Mouse (Mus musculus): ENCODE data around the gene Cpb2. TPM values are rescaled to one million over a fixed set of nuclear protein-coding genes. Genes with fewer than 3 reads are reported as not detected.
A peak's percentile ranks its signal among the peaks of the same experiment; 100 is the strongest.

Cpb2 gene
- polyA plus RNA-seq, 1 experiment from 2014 or later = 50.0 TPM

DNA sequence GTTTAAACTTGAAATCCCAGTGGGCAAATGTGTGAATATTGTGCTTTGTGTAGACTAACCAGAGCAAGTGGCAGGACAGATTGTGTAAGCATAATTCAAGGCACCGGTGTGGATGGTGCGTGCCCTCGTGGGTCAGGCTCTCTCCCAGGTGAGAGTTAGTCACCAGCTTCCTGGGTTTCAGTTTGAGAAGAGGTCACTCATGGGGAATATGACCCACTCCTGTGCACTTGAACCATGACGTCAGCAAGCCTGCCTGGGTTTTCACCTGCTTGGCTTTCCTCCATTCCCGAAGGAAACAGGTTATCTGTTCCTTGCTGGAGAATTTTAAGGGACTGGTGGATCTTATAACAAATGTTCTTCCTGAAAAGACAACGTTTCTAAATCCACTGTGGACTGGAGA lies 19.7 kb upstream of the Cpb2 start:
- Histone ChIP-seq H3K27me3 (replicated peaks) (no peaks in the 10 kb centered on the region), H3K9ac (no peak overlapping the region), H3K9me3 (replicated peaks) (no peaks in the 10 kb centered on the region), H3K4me2 (no peak overlapping the region), H3K27ac (no peak overlapping the region), H3K4me3 (no peak overlapping the region), H3K36me3 (no peaks in the 10 kb centered on the region), H3K4me1 (0 out of 2 replicates have a peak, but pooled peaks cover 7% of the 10 kb centered on the region)
- 72% methylated on average over 6 of the region's 6 CpGs for WGBS (ENCODE audit: insufficient replicate concordance)
- no peak for ATAC-seq

DNA sequence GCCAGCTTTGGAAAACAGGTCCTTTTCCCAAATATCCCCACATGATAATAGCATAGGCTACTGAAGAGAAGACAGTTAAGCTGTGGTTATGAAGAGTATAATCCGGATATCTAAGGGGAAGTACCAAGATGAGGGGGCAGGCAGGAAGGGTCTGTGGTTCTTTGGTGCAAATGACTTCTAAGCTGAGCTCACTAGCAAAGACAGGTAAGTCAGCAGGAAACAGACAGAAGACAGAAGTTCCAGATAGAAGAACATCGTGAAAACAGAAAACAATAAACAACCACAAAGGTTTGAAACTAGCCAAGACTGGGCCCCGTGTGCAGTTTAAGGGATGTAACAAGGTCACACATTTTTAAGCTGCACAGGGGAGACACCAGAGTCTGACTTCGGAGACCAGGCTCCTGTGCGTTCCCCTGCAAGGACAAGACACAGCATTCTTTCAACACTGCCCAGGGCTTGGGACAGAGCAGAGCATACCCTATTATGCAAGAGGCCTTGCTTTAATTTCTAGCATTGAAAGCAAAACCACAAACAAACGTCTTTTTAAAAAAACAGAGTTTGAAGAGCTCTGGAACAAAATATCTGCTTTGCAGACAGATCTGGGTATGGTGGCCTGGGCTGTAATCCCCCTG lies 14.5 kb upstream of the Cpb2 start:
- H3K27me3 ChIP-seq (replicated peaks) = no peaks in the 10 kb centered on the region
- no peak overlapping the region for H3K27ac ChIP-seq
- H3K36me3 ChIP-seq = no peaks in the 10 kb centered on the region
- WGBS (ENCODE audit: insufficient replicate concordance) = 33% methylated on average over 6 of the region's 6 CpGs
- no peak overlapping the region for H3K4me3 ChIP-seq
- H3K4me1 ChIP-seq = no peaks in the 10 kb centered on the region
- no peaks in the 10 kb centered on the region for H3K9me3 ChIP-seq (replicated peaks)
- no peak for ATAC-seq
- no peak overlapping the region for H3K4me2 ChIP-seq
- H3K9ac ChIP-seq = no peak overlapping the region

DNA sequence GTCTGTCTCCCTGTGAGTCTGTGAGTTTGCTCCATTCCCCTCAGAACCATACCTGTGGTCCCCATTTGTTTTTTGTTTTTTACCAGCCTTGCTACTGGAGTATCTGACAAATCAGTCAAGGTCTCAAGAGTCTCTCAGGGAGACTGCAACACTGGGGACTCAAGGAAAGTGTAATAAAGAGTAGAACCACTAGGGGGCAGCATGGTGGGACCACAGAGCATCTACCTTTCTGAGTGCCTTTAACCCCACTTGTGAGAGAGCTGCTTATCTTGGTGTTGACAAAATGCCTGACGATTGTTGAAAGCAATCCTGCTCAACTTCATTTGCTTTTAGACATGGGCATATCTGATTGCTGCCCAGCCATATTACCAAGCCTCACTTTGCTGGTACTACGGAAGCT lies 12.3 kb upstream of the Cpb2 start:
- H3K4me1 ChIP-seq = no peaks in the 10 kb centered on the region
- WGBS (ENCODE audit: insufficient replicate concordance) = 48% methylated on average over 2 of the region's 2 CpGs
- no peak overlapping the region for H3K27ac ChIP-seq
- H3K27me3 ChIP-seq (replicated peaks) = no peaks in the 10 kb centered on the region
- peak; percentile 60 for ATAC-seq
- no peaks in the 10 kb centered on the region for H3K9me3 ChIP-seq (replicated peaks)
- no peak overlapping the region for H3K4me3 ChIP-seq
- H3K4me2 ChIP-seq = no peak overlapping the region
- H3K36me3 ChIP-seq = no peaks in the 10 kb centered on the region
- no peak overlapping the region for H3K9ac ChIP-seq

DNA sequence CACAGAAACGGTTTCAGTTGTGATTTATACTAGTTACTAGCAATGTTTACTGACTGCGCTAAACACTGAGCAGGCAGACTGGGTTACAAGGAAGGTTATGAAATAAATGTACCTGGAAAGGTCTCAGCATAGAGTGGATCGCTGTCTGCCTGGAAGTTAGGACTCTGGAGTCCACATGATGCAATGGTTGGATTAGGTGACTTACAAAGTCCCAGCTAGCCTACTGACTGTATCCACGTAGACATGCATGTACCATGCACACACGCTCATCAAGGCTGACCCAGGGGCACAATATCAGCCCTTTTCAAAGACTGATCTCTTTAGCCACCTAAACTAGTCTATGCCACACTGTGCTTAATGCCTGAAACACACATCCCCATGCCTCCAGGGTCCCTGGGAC lies 9.0 kb upstream of the Cpb2 start:
- Histone ChIP-seq H3K4me1 (peaks cover 4% of the 10 kb centered on the region), H3K9me3 (replicated peaks) (no peaks in the 10 kb centered on the region), H3K27ac (no peak overlapping the region), H3K27me3 (replicated peaks) (no peaks in the 10 kb centered on the region), H3K36me3 (no peaks in the 10 kb centered on the region), H3K9ac (no peak overlapping the region), H3K4me3 (no peak overlapping the region), H3K4me2 (no peak overlapping the region)
- no peak for ATAC-seq
- WGBS (ENCODE audit: insufficient replicate concordance) = 72% methylated on average over 5 of the region's 5 CpGs

DNA sequence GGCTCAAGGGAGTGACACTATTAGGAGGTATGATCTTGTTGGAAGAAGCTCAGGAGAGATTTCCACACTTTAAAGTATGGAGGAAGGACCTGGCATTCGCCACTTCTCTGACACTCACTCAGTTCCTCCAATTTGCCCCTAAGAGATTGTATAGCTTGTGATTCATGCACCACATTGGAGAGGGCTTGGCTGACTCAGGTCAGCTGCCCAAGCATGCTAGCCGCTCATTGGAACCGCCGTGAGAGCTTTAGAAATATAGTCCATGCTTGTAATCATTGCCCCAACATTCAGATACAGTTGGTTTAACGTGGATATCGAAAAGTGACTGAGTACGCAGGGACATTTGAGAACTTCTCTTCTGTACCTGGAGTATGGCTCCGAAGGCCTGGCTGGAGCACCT lies 6.5 kb upstream of the Cpb2 start:
- WGBS (ENCODE audit: insufficient replicate concordance) = 80% methylated on average over 8 of the region's 8 CpGs
- no peaks in the 10 kb centered on the region for H3K27me3 ChIP-seq (replicated peaks)
- H3K9ac ChIP-seq = no peak overlapping the region
- no peak overlapping the region for H3K4me2 ChIP-seq
- H3K27ac ChIP-seq = no peak overlapping the region
- H3K4me3 ChIP-seq = no peak overlapping the region
- no peak for ATAC-seq
- no peaks in the 10 kb centered on the region for H3K9me3 ChIP-seq (replicated peaks)
- no peaks in the 10 kb centered on the region for H3K36me3 ChIP-seq
- peaks cover 13% of the 10 kb centered on the region for H3K4me1 ChIP-seq

DNA sequence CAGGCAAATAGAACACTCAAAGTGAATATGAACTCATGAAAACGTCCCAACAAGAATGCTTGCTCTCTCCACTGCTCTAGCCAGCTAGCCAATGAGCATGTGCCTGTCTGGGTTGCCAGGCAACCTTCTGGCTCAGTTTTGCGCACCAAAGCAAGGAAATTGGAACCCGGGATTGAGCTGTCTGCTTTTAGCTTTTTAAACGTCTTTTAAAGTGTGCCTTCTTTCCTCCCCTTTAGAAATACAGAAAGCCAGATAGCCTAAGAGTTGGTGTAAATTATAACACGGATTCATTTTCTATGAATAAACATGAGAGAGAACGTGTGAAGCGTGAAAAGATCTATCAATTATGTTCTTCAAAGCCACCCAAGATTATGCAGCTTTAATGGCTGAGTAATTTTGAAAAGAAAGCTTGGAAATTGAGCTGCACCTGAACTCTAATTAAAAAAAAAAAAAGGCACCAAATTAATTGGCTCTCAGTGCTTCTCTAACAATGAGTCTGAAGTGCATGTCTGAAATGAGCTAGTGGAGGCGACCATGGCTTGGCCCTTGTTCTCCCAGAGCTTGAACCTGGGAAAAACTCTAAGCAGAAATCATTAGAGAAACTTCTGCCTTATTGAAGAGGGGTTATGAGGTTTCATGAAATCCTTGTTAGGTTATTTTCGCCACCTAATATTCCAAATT lies 6.0 kb upstream of the Cpb2 start:
- Histone ChIP-seq H3K27ac (no peak overlapping the region), H3K27me3 (replicated peaks) (no peaks in the 10 kb centered on the region), H3K9ac (no peak overlapping the region), H3K4me1 (peaks cover 13% of the 10 kb centered on the region), H3K36me3 (no peaks in the 10 kb centered on the region), H3K4me3 (no peak overlapping the region), H3K9me3 (replicated peaks) (no peaks in the 10 kb centered on the region), H3K4me2 (no peak overlapping the region)
- ATAC-seq = no peak
- 60% methylated on average over 9 of the region's 9 CpGs for WGBS (ENCODE audit: insufficient replicate concordance)

DNA sequence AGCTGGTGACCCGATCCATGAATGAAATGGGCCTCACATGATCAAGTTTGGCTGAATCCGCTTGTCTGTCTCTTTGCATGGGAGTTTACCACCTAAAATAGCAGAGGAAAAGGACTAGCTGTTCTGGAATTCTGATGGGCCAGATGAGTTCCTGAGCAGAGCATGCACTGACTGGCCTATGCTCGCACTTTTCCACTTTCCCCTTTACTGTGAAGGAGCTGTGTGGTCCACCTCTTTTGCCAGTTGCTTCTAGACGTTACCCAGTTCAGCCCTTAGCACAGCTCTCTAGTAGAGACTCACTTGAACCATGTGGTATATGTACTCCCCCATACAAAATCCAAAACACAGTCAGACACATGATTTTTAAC lies 5.5 kb upstream of the Cpb2 start:
- H3K27me3 ChIP-seq (replicated peaks) = no peaks in the 10 kb centered on the region
- no peaks in the 10 kb centered on the region for H3K36me3 ChIP-seq
- no peak overlapping the region for H3K9ac ChIP-seq

DNA sequence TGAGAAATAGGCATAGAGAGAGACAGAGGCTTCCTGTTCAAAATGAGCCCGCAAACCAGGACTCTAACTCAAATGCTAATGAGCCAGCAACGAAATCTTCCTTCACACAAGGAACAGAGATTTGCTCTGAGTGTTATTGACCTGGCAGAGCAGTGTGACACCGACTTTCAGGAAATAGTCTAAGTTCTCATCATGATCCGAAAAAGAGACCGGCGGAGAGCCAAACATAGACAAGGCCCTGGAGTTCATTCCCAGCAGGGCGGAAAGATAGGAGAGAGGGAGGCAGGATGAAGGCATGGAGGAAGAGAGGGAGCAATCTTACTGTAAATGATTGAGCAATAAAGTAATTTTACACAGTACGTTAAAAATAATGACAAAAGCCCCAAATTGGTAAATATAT lies 5.0 kb upstream of the Cpb2 start:
- 77% methylated on average over 8 of the region's 8 CpGs for WGBS (ENCODE audit: insufficient replicate concordance)
- peaks cover 13% of the 10 kb centered on the region for H3K4me1 ChIP-seq
- no peak overlapping the region for H3K9ac ChIP-seq
- H3K36me3 ChIP-seq = no peaks in the 10 kb centered on the region
- no peaks in the 10 kb centered on the region for H3K27me3 ChIP-seq (replicated peaks)
- no peak overlapping the region for H3K4me2 ChIP-seq
- no peak overlapping the region for H3K27ac ChIP-seq
- ATAC-seq = no peak
- H3K4me3 ChIP-seq = no peak overlapping the region
- no peaks in the 10 kb centered on the region for H3K9me3 ChIP-seq (replicated peaks)

More for the DNA sequence above, 5.5 kb upstream of the Cpb2 start:
- ATAC-seq = no peak
- Histone ChIP-seq H3K9me3 (replicated peaks) (no peaks in the 10 kb centered on the region), H3K4me2 (no peak overlapping the region), H3K27ac (no peak overlapping the region), H3K4me3 (no peak overlapping the region), H3K4me1 (peaks cover 13% of the 10 kb centered on the region)
- WGBS (ENCODE audit: insufficient replicate concordance) = 69% methylated on average over 4 of the region's 4 CpGs

DNA sequence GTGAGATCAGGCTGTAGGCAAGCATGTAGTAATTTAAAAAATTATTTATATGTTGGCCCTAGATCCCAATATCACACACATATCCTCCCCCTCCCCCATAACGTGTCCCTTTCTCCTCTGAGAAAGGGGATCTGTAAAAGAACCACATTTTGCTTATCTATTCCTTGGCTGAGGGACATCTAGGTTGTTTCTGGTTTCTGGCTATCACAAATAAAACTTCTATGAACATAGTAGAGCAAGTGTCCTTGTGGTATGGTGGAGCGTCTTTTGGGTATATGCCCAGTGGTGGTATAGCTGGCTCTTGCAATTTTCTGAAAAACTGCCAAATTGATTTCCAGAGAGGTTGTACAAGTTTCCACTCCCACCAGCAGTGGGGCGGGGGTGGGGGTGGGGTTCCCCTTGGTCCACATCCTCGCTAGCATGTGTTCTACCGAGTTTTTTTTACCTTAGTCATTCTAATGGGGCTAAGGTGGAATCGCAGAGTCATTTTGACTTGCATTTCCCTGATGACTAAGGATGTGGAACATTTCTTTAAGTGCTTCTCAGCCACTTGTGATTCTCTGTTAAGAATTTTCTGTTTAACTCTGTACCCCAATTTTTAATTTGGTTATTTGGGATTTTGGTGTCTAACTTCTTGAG lies 3.9 kb upstream of the Cpb2 start:
- no peaks in the 10 kb centered on the region for H3K27me3 ChIP-seq (replicated peaks)
- H3K4me2 ChIP-seq = no peak overlapping the region; the same call in 1 of the 2 replicates
- peaks cover 13% of the 10 kb centered on the region for H3K4me1 ChIP-seq
- no peaks in the 10 kb centered on the region for H3K36me3 ChIP-seq
- H3K27ac ChIP-seq = peak overlapping the region; percentile 50
- ATAC-seq = peak; percentile 82
- no peak overlapping the region for H3K4me3 ChIP-seq
- H3K9me3 ChIP-seq (replicated peaks) = no peaks in the 10 kb centered on the region
- no peak overlapping the region for H3K9ac ChIP-seq
- WGBS (ENCODE audit: insufficient replicate concordance) = 36% methylated on average over 6 of the region's 6 CpGs

DNA sequence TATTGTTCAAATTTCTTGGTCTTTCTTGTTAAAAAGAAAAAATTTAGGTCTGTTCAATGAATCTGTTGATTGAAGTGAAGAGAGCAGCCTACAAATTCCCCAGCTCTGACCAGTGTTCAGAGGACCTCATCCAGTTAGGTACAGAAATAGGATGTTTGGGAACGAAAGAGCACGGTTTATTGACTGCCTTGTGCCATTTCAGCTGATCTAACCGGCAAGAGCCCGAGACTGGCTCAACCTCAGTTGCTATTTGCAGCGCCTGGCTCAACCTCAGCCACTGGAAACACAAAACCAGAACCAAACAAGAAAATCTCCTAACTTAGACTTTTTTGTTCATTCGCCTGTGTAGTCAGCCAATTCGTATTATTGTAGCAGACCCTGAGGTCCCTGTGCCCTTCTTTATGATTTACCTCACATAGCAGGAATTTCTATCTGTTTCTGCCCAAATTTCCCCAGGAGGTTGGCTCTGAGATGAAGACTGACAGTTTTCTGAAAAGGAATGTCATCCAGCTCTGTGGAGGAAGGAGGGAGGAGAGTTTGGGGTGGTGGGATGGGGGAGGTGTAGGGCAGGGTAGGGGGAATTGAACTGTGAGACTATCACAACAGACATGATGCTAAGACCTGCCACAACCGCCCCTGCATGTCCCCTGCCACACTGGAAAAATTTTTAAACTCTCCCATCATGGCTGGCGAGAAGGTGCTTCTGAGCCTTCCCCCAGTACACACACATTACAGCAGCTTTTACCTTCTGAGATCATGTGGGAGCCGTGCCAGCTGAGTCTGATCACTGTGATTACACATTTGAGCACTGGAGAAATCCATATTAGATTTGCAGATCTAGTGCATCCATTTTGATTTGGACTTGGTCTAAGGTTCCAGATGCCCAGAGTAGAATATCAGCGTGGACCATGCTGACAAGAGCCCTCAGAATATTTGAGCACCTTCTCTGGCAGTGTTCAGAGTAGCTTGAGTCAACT lies 4.2 kb downstream of the Cpb2 start:
- Histone ChIP-seq H3K4me3 (no peak overlapping the region), H3K36me3 (no peaks in the 10 kb centered on the region), H3K27me3 (replicated peaks) (no peaks in the 10 kb centered on the region), H3K4me1 (no peaks in the 10 kb centered on the region), H3K4me2 (no peak overlapping the region), H3K9me3 (replicated peaks) (no peaks in the 10 kb centered on the region), H3K9ac (no peak overlapping the region), H3K27ac (no peak overlapping the region)
- WGBS (ENCODE audit: insufficient replicate concordance) = 59% methylated on average over 11 of the region's 11 CpGs
- no peak for ATAC-seq

DNA sequence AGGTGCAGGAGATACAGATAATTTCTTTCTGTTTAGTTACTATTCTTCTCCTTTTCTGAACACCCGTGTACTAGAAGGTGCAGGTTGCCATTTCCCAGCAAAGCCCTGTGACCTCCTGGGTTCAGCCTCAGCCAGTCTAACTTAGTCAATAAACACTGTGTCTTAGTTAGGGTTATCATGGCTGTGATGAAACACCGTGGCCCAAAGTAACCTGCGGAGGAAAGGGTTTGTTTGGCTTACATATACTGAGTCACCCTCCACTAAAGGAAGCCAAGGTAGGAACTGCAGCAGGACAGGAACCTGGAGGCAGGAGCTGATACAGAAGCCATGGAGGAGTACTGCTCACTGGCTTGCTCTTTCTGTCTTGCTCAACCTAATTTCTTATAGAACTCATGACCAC lies 8.3 kb downstream of the Cpb2 start:
- no peaks in the 10 kb centered on the region for H3K4me1 ChIP-seq
- ATAC-seq = no peak
- 62% methylated on average over 3 of the region's 3 CpGs for WGBS (ENCODE audit: insufficient replicate concordance)
- H3K27ac ChIP-seq = no peak overlapping the region
- H3K4me3 ChIP-seq = no peak overlapping the region
- no peaks in the 10 kb centered on the region for H3K36me3 ChIP-seq
- H3K27me3 ChIP-seq (replicated peaks) = 0 out of 2 replicates have a peak, but pooled peaks cover 4% of the 10 kb centered on the region
- H3K9me3 ChIP-seq (replicated peaks) = no peaks in the 10 kb centered on the region
- no peak overlapping the region for H3K9ac ChIP-seq
- no peak overlapping the region for H3K4me2 ChIP-seq

DNA sequence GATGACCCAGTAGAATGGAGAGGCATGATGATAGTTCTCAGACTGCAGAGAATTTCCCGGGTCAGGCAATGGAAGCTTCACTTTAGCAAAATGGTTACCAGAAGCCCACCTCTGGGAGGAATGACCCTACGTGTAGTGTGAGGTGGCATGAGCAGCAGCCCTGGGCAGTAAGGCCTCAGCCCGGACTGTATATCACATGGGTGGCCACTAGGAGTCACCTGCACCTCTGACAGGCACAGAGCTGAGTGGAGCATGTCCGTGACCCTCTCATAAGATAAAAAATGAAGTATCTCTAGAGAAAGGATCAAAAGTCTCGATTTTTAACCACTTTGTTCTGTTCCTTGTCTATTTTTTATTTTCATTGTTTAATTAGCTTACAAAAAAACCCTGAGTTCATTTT lies 14.4 kb downstream of the Cpb2 start:
- no peak for ATAC-seq
- no peak overlapping the region for H3K27ac ChIP-seq
- 33% methylated on average over 5 of the region's 5 CpGs for WGBS (ENCODE audit: insufficient replicate concordance)
- no peak overlapping the region for H3K4me3 ChIP-seq
- H3K4me1 ChIP-seq = no peaks in the 10 kb centered on the region
- no peak overlapping the region for H3K9ac ChIP-seq
- no peaks in the 10 kb centered on the region for H3K36me3 ChIP-seq
- H3K9me3 ChIP-seq (replicated peaks) = no peaks in the 10 kb centered on the region
- no peak overlapping the region for H3K4me2 ChIP-seq
- H3K27me3 ChIP-seq (replicated peaks) = 0 out of 2 replicates have a peak, but pooled peaks cover 4% of the 10 kb centered on the region

All from liver, embryonic 12.5 days (tissue).